Mouse (Mus musculus) c-Kit-positive CD71-positive TER-119-positive erythroid progenitor cells, embryonic 14.5 days (primary cell): Measurements from ENCODE around the gene Hspbap1.
A peak's percentile ranks its signal among the peaks of the same experiment; 100 is the strongest.

Experiments
- DNase-seq: peaks from one replicate; pipeline ENCODE4 v3.0.0-alpha.2; 2013; ENCODE audit warnings: low spot score

Gene Hspbap1

GRCm38 (mm10) chr16:35872410-35873006 lies 102.3 kb downstream of the Hspbap1 start:
- no peak for DNase-seq

GRCm38 (mm10) chr16:35874416-35874815 lies 104.2 kb downstream of the Hspbap1 start:
- peak; percentile 55 for DNase-seq
